Mouse (Mus musculus): ENCODE results near the gene Krt4.

The Krt4 gene

GRCm38 (mm10) chr15:101895216-101895615 lies 29.3 kb downstream of the Krt4 start:
- DNase-seq (ENCODE audit: low read depth, low spot score) = no peak

GRCm38 (mm10) chr15:101892820-101893219 lies 31.7 kb downstream of the Krt4 start, which contains the start of gene Krt76:
Gene Krt76, minus strand, starts transcription at chr15:101892920.
- no peak for DNase-seq (ENCODE audit: low read depth, low spot score)

DNA sequence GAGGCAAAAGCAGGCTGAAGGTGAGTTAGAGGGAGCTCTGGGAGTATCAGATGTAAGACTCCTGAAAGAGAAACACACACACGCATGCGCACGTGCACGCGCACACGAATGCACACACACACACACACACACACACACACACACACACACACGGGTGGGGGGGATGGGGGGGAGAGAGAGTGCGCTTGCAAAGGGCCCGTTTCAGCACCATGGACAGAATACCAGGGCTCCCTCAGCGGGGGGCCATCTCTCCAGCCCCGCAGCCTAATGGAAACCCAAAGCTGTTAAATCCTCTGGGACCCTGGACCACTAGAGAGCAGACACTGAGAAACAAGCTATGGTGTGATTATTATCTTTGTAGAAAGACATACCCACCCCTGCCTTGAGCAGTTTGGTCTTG lies 44.8 kb downstream of the Krt4 start:
- no peak for DNase-seq (ENCODE audit: low read depth, low spot score)

- DNase-seq (ENCODE audit: low read depth, low spot score) = no peak
These were observed 46.5 kb downstream of the Krt4 start for GRCm38 (mm10) chr15:101878041-101878440.

- DNase-seq (ENCODE audit: low read depth, low spot score) = peak; percentile 54
These were observed 50.2 kb downstream of the Krt4 start for GRCm38 (mm10) chr15:101874383-101874782.

GRCm38 (mm10) chr15:101873231-101873630 lies 51.3 kb downstream of the Krt4 start:
- peak; percentile 54 for DNase-seq (ENCODE audit: low read depth, low spot score)

DNA sequence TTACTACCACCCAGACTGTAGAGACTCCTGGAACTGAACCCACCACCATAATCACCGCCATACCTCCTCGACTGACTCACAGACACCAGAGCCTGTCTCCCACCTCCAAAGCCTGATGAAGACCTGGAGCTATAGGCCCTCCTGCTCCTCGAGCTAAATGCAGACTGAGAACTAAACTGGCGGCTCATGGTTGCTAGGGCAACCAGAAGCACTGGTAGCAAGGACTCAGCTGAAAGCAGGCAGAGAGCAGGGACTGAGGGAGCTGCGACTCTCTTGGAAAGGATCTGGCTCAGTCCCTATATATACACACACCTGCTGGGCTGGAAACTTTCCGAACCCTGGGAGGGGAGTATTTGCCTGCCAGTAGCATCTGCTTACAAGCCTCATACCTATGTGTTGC lies 55.1 kb downstream of the Krt4 start, which contains the start of gene Krt77:
Gene Krt77 (minus strand): TSS at position 275 of the 400 bp plus-strand sequence.
- DNase-seq (ENCODE audit: low read depth, low spot score) = peak; percentile 92
